Mouse (Mus musculus): ENCODE results near the gene Thrsp. TPM values are rescaled to one million over a fixed set of nuclear protein-coding genes. Genes with fewer than 3 reads are reported as not detected.
"Not testable (repeated sequence)": the region's sequence is repeated elsewhere in the genome, so short reads cannot be mapped to it uniquely, and the experiment has no call there.

Gene Thrsp
- polyA plus RNA-seq (2015; fragmentation: Nextera tagmentation; extraction: Ambion mirVana): 0.12 TPM in 1 of 2 replicates, not detected in the other

GRCm38 (mm10) chr7:97416906-97417777 is at the start of gene Thrsp:
TSS of gene Thrsp (minus strand) at chr7:97417730.
- DNase-seq: no peak
- H3K9ac ChIP-seq: no peak within 1 kb of the TSS
- H3K4me2 ChIP-seq: no peak within 1 kb of the TSS
- ATAC-seq (ENCODE audit: low read depth): no peak
- H3K36me3 ChIP-seq: 0 out of 2 replicates have a peak, but pooled peaks cover 2% of the 10 kb centered on the region
- 63% methylated on average over 25 of the region's 25 CpGs for WGBS (ENCODE audit: insufficient replicate concordance)
- no peaks in the 10 kb centered on the region for H3K9me3 ChIP-seq (replicated peaks)
- H3K4me1 ChIP-seq (replicated peaks): peaks cover 2% of the 10 kb centered on the region; the same call in 1 of the 2 replicates
- no peak within 1 kb of the TSS for H3K4me3 ChIP-seq (replicated peaks)
- no peak within 1 kb of the TSS for H3K27ac ChIP-seq
- no peaks in the 10 kb centered on the region for H3K27me3 ChIP-seq

- WGBS (ENCODE audit: insufficient replicate concordance): 53% methylated on average over 3 of the region's 3 CpGs
- H3K4me2 ChIP-seq: peak overlapping the region; percentile 95
- H3K4me1 ChIP-seq (replicated peaks): peaks cover 46% of the 10 kb centered on the region
- DNase-seq: no peak
- H3K27me3 ChIP-seq: no peaks in the 10 kb centered on the region
- H3K9me3 ChIP-seq (replicated peaks): no peaks in the 10 kb centered on the region
- H3K27ac ChIP-seq: 0 out of 2 replicates have a peak overlapping the region, but pooled peaks have one; percentile 6
- ATAC-seq (ENCODE audit: low read depth): no peak
- peaks cover 28% of the 10 kb centered on the region for H3K36me3 ChIP-seq
- H3K9ac ChIP-seq: peak overlapping the region; percentile 34; the same call in 1 of the 2 replicates
- H3K4me3 ChIP-seq (replicated peaks): no peak overlapping the region
Observed at GRCm38 (mm10) chr7:97455577-97455976, 38.0 kb upstream of the Thrsp start.

GRCm38 (mm10) chr7:97454795-97455194 is 37.3 kb upstream of the Thrsp start:
- H3K36me3 ChIP-seq: peaks cover 22% of the 10 kb centered on the region
- peak overlapping the region; percentile 87 for H3K9ac ChIP-seq
- H3K27me3 ChIP-seq: no peaks in the 10 kb centered on the region
- H3K4me1 ChIP-seq (replicated peaks): peaks cover 46% of the 10 kb centered on the region
- H3K4me2 ChIP-seq: peak overlapping the region; percentile 95
- no peak for ATAC-seq (ENCODE audit: low read depth)
- 87% methylated on average over 10 of the region's 10 CpGs for WGBS (ENCODE audit: insufficient replicate concordance)
- H3K27ac ChIP-seq: peak overlapping the region; percentile 54
- DNase-seq: no peak
- H3K9me3 ChIP-seq (replicated peaks): no peaks in the 10 kb centered on the region
- peak overlapping the region; percentile 79 for H3K4me3 ChIP-seq (replicated peaks)

GRCm38 (mm10) chr7:97453141-97453921 is 35.8 kb upstream of the Thrsp start:
- peak overlapping the region; percentile 87 for H3K9ac ChIP-seq
- 1% methylated on average over 27 of the region's 27 CpGs for WGBS (ENCODE audit: insufficient replicate concordance)
- peak overlapping the region; percentile 99 for H3K27ac ChIP-seq
- 0 out of 2 replicates have a peak, but pooled peaks cover 3% of the 10 kb centered on the region for H3K9me3 ChIP-seq (replicated peaks)
- peak overlapping the region; percentile 79 for H3K4me3 ChIP-seq (replicated peaks)
- peaks cover 46% of the 10 kb centered on the region for H3K4me1 ChIP-seq (replicated peaks)
- DNase-seq: peak; percentile 76
- no peaks in the 10 kb centered on the region for H3K27me3 ChIP-seq
- H3K4me2 ChIP-seq: peak overlapping the region; percentile 95
- peak; percentile 99 for ATAC-seq (ENCODE audit: low read depth)
- peaks cover 12% of the 10 kb centered on the region for H3K36me3 ChIP-seq

- Histone ChIP-seq H3K9me3 (replicated peaks) (0 out of 2 replicates have a peak, but pooled peaks cover 3% of the 10 kb centered on the region), H3K9ac (peak overlapping the region; percentile 87), H3K36me3 (peaks cover 2% of the 10 kb centered on the region), H3K27ac (peak overlapping the region; percentile 99), H3K4me3 (replicated peaks) (no peak overlapping the region), H3K27me3 (no peaks in the 10 kb centered on the region), H3K4me1 (replicated peaks) (peaks cover 46% of the 10 kb centered on the region), H3K4me2 (peak overlapping the region; percentile 95)
- DNase-seq (no peak), ATAC-seq (ENCODE audit: low read depth) (no peak)
- 60% methylated on average over 6 of the region's 6 CpGs for WGBS (ENCODE audit: insufficient replicate concordance)
Observed at GRCm38 (mm10) chr7:97452196-97452595, 34.7 kb upstream of the Thrsp start.

- H3K36me3 ChIP-seq; ATAC-seq (ENCODE audit: low read depth); H3K27me3 ChIP-seq; H3K9me3 ChIP-seq (replicated peaks); DNase-seq; H3K4me3 ChIP-seq (replicated peaks): not testable (repeated sequence)
- WGBS (ENCODE audit: insufficient replicate concordance): 32% methylated on average over 2 of the region's 2 CpGs
- Histone ChIP-seq H3K9ac (peak within 1 kb of the TSS; percentile 87; the same call in 1 of the 2 replicates), H3K4me1 (replicated peaks) (peaks cover 42% of the 10 kb centered on the region), H3K27ac (peak within 1 kb of the TSS; percentile 99), H3K4me2 (peak within 1 kb of the TSS; percentile 95)
Observed at GRCm38 (mm10) chr7:97451023-97451422, 33.5 kb upstream of the Thrsp start, which contains the start of gene Kctd14. TSS of gene Kctd14 (plus strand) at chr7:97451323.

GRCm38 (mm10) chr7:97447050-97447531 is 29.6 kb upstream of the Thrsp start:
- peaks cover 10% of the 10 kb centered on the region for H3K4me1 ChIP-seq (replicated peaks)
- WGBS (ENCODE audit: insufficient replicate concordance): 48% methylated on average over 6 of the region's 6 CpGs
- no peak overlapping the region for H3K4me2 ChIP-seq
- H3K9ac ChIP-seq: no peak overlapping the region
- no peak overlapping the region for H3K27ac ChIP-seq
- H3K4me3 ChIP-seq (replicated peaks): no peak overlapping the region
- no peaks in the 10 kb centered on the region for H3K36me3 ChIP-seq
- DNase-seq (no peak), ATAC-seq (ENCODE audit: low read depth) (no peak)
- H3K9me3 ChIP-seq (replicated peaks): 0 out of 2 replicates have a peak, but pooled peaks cover 3% of the 10 kb centered on the region
- no peaks in the 10 kb centered on the region for H3K27me3 ChIP-seq

- H3K36me3 ChIP-seq: no peaks in the 10 kb centered on the region
- H3K4me1 ChIP-seq (replicated peaks): peaks cover 2% of the 10 kb centered on the region
- DNase-seq (no peak), ATAC-seq (ENCODE audit: low read depth) (no peak)
- H3K4me2 ChIP-seq: no peak overlapping the region
- no peaks in the 10 kb centered on the region for H3K27me3 ChIP-seq
- no peak overlapping the region for H3K27ac ChIP-seq
- H3K9ac ChIP-seq: no peak overlapping the region
- peaks cover 6% of the 10 kb centered on the region; the same call in 1 of the 2 replicates for H3K9me3 ChIP-seq (replicated peaks)
- WGBS (ENCODE audit: insufficient replicate concordance): 61% methylated on average over 6 of the region's 6 CpGs
- H3K4me3 ChIP-seq (replicated peaks): no peak overlapping the region
Observed at GRCm38 (mm10) chr7:97446171-97446925, 28.8 kb upstream of the Thrsp start.

GRCm38 (mm10) chr7:97438986-97439385 is 21.5 kb upstream of the Thrsp start:
- Histone ChIP-seq H3K4me3 (replicated peaks) (no peak overlapping the region), H3K36me3 (no peaks in the 10 kb centered on the region), H3K4me2 (no peak overlapping the region), H3K9me3 (replicated peaks) (peaks cover 8% of the 10 kb centered on the region; the same call in 1 of the 2 replicates), H3K4me1 (replicated peaks) (no peaks in the 10 kb centered on the region), H3K9ac (no peak overlapping the region), H3K27me3 (no peaks in the 10 kb centered on the region), H3K27ac (no peak overlapping the region)
- no peak for DNase-seq
- ATAC-seq (ENCODE audit: low read depth): no peak

GRCm38 (mm10) chr7:97434517-97434916 is 17.0 kb upstream of the Thrsp start:
- DNase-seq: no peak
- H3K4me2 ChIP-seq: no peak overlapping the region
- no peak for ATAC-seq (ENCODE audit: low read depth)
- H3K27ac ChIP-seq: no peak overlapping the region
- no peaks in the 10 kb centered on the region for H3K36me3 ChIP-seq
- H3K4me1 ChIP-seq (replicated peaks): no peaks in the 10 kb centered on the region
- H3K9me3 ChIP-seq (replicated peaks): no peaks in the 10 kb centered on the region
- no peaks in the 10 kb centered on the region for H3K27me3 ChIP-seq
- H3K4me3 ChIP-seq (replicated peaks): no peak overlapping the region
- 61% methylated on average over 10 of the region's 10 CpGs for WGBS (ENCODE audit: insufficient replicate concordance)
- H3K9ac ChIP-seq: no peak overlapping the region

Data from liver, embryonic 13.5 days (tissue).